Mouse (Mus musculus): ENCODE results near the gene Cpeb3. TPM values are rescaled to one million over a fixed set of nuclear protein-coding genes. Genes with fewer than 3 reads are reported as not detected.
"Not testable (repeated sequence)": the region's sequence is repeated elsewhere in the genome, so short reads cannot be mapped to it uniquely, and the experiment has no call there.

The Cpeb3 gene
- polyA plus RNA-seq, 1 experiment from 2014 or later: 3.1 TPM

DNA sequence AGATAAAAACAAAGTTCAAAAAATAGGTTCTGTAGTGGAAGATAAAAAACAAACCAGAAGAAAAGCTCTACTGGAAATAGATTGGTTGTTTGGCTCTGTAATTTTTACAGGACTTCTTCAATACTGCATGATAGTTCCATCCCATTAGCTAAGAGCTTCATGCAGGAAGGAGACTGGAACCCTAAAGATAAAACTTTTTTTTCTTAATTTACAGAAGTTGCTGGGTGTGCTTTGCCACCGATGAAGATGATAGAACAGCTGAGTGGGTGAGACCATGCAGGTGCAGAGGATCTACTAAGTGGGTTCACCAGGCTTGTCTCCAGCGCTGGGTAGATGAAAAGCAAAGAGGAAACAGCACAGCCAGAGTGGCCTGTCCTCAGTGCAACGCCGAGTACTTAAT lies 2.1 kb upstream of the Cpeb3 start:
- DNase-seq (ENCODE audit: low spot score): no peak
- H3K9me3 ChIP-seq (replicated peaks; ENCODE audit: control insufficient read depth, low read length): no peaks in the 10 kb centered on the region
- no peak overlapping the region for H3K9ac ChIP-seq (ENCODE audit: low read length)
- ATAC-seq: no peak
- H3K36me3 ChIP-seq (ENCODE audit: control insufficient read depth, insufficient read depth, low read length): peaks cover 34% of the 10 kb centered on the region
- H3K27me3 ChIP-seq (replicated peaks; ENCODE audit: control insufficient read depth, insufficient read depth, low read length): no peaks in the 10 kb centered on the region
- H3K27ac ChIP-seq (ENCODE audit: low read depth, low read length): no peak overlapping the region
- no peak overlapping the region for H3K4me2 ChIP-seq (ENCODE audit: low read length)
- no peak overlapping the region for H3K4me3 ChIP-seq (ENCODE audit: low read depth, low read length)
- H3K4me1 ChIP-seq (ENCODE audit: control insufficient read depth, insufficient read depth, low read length): peaks cover 14% of the 10 kb centered on the region
- WGBS: 98% methylated on average over 4 of the region's 4 CpGs

- no peak overlapping the region for H3K27ac ChIP-seq (ENCODE audit: low read depth, low read length)
- no peak overlapping the region for H3K9ac ChIP-seq (ENCODE audit: low read length)
- H3K4me1 ChIP-seq (ENCODE audit: control insufficient read depth, insufficient read depth, low read length): peaks cover 14% of the 10 kb centered on the region
- DNase-seq (ENCODE audit: low spot score) (peak; percentile 11), ATAC-seq (no peak)
- WGBS: 84% methylated on average over 8 of the region's 8 CpGs
- H3K4me3 ChIP-seq (ENCODE audit: low read depth, low read length): no peak overlapping the region
- H3K9me3 ChIP-seq (replicated peaks; ENCODE audit: control insufficient read depth, low read length): no peaks in the 10 kb centered on the region
- peak overlapping the region; percentile 83; the same call in 1 of the 2 replicates for H3K4me2 ChIP-seq (ENCODE audit: low read length)
- H3K36me3 ChIP-seq (ENCODE audit: control insufficient read depth, insufficient read depth, low read length): peaks cover 34% of the 10 kb centered on the region
- no peaks in the 10 kb centered on the region for H3K27me3 ChIP-seq (replicated peaks; ENCODE audit: control insufficient read depth, insufficient read depth, low read length)
Measured at GRCm38 (mm10) chr19:37209467-37210128, 1.2 kb upstream of the Cpeb3 start.

DNA sequence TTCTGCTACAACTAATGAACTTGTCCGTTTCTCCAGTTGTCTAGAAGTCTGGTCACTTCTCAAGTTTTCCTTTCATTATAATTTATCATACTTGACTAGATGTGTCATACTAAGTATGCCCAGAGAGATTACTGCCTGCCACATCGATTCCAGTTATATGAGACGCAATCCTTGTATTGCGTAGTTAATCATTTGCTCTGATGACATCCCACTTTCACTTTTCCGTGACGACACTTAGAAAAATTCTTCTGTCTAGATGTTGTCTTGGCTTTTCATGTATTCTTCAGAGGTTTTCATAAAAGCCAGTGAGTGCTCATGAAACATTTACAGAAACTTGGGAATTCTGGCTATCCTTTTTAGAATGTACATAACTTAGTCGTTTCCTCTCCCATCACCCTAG lies 585 bp upstream of the Cpeb3 start:
- no peak overlapping the region for H3K27ac ChIP-seq (ENCODE audit: low read depth, low read length)
- 87% methylated on average over 7 of the region's 7 CpGs for WGBS
- H3K4me2 ChIP-seq (ENCODE audit: low read length): peak overlapping the region; percentile 83
- H3K9me3 ChIP-seq (replicated peaks; ENCODE audit: control insufficient read depth, low read length): no peaks in the 10 kb centered on the region
- peak overlapping the region; percentile 99; the same call in 1 of the 2 replicates for H3K9ac ChIP-seq (ENCODE audit: low read length)
- H3K4me3 ChIP-seq (ENCODE audit: low read depth, low read length): peak overlapping the region; percentile 99
- ATAC-seq: no peak
- no peak for DNase-seq (ENCODE audit: low spot score)
- peaks cover 34% of the 10 kb centered on the region for H3K36me3 ChIP-seq (ENCODE audit: control insufficient read depth, insufficient read depth, low read length)
- H3K4me1 ChIP-seq (ENCODE audit: control insufficient read depth, insufficient read depth, low read length): peaks cover 14% of the 10 kb centered on the region
- no peaks in the 10 kb centered on the region for H3K27me3 ChIP-seq (replicated peaks; ENCODE audit: control insufficient read depth, insufficient read depth, low read length)

GRCm38 (mm10) chr19:37207303-37208175 lies 862 bp downstream of the Cpeb3 start, which contains the start of gene March5:
TSS of gene March5 (plus strand) at chr19:37207543.
- H3K4me2 ChIP-seq (ENCODE audit: low read length): peak within 1 kb of the TSS; percentile 83
- H3K9ac ChIP-seq (ENCODE audit: low read length): peak within 1 kb of the TSS; percentile 99
- H3K36me3 ChIP-seq (ENCODE audit: control insufficient read depth, insufficient read depth, low read length): peaks cover 24% of the 10 kb centered on the region
- H3K27me3 ChIP-seq (replicated peaks; ENCODE audit: control insufficient read depth, insufficient read depth, low read length): no peaks in the 10 kb centered on the region
- H3K4me1 ChIP-seq (ENCODE audit: control insufficient read depth, insufficient read depth, low read length): peaks cover 14% of the 10 kb centered on the region
- peak within 1 kb of the TSS; percentile 81 for H3K27ac ChIP-seq (ENCODE audit: low read depth, low read length)
- under 1% methylated on average over 61 of the region's 94 CpGs for WGBS
- DNase-seq (ENCODE audit: low spot score) (peak; percentile 91), ATAC-seq (peak; percentile 99)
- peak within 1 kb of the TSS; percentile 99 for H3K4me3 ChIP-seq (ENCODE audit: low read depth, low read length)
- no peaks in the 10 kb centered on the region for H3K9me3 ChIP-seq (replicated peaks; ENCODE audit: control insufficient read depth, low read length)

DNA sequence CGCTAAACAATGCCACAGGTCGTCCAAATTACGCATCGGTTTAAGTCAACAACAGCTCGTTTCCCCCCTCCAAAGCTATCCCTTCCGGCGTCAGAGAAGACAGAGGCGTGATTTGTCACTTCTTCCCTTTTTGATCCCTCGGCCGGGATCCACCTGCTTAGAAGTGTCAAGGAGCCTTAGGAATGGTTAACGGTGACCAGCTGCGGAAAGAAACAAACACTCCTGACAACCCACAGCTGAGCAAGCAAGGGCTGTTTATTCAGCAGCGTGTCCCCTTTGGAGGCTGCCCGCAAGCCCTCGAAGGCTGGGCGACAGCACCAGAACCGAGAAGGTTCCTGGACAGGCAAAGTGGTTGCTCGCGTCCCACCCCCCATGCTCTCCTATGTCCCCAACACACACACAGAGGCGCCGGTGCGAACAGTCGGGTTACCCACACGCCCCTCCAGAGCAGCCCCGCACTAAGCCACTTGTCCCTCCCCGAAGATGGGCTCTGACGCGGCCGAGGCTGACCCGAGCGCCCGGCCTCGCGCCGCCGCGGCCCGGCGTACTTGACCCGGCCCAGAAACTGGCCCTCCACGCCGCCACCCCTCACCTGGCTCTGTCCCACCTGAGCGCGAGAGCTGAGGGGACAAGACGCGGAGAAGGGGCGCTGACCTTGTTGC lies 1.6 kb downstream of the Cpeb3 start:
- Histone ChIP-seq H3K4me3 (ENCODE audit: low read depth, low read length) (peak overlapping the region; percentile 99), H3K27me3 (replicated peaks; ENCODE audit: control insufficient read depth, insufficient read depth, low read length) (no peaks in the 10 kb centered on the region), H3K4me1 (ENCODE audit: control insufficient read depth, insufficient read depth, low read length) (peaks cover 14% of the 10 kb centered on the region), H3K4me2 (ENCODE audit: low read length) (peak overlapping the region; percentile 83), H3K9me3 (replicated peaks; ENCODE audit: control insufficient read depth, low read length) (no peaks in the 10 kb centered on the region), H3K9ac (ENCODE audit: low read length) (peak overlapping the region; percentile 99), H3K27ac (ENCODE audit: low read depth, low read length) (peak overlapping the region; percentile 27; the same call in 1 of the 2 replicates), H3K36me3 (ENCODE audit: control insufficient read depth, insufficient read depth, low read length) (peaks cover 16% of the 10 kb centered on the region)
- ATAC-seq (peak; percentile 78), DNase-seq (ENCODE audit: low spot score) (peak; percentile 45)
- WGBS: under 1% methylated on average over 45 of the region's 47 CpGs

GRCm38 (mm10) chr19:37205155-37205554 lies 3.2 kb downstream of the Cpeb3 start:
- ATAC-seq; H3K36me3 ChIP-seq (ENCODE audit: control insufficient read depth, insufficient read depth, low read length); H3K27ac ChIP-seq (ENCODE audit: low read depth, low read length); H3K9ac ChIP-seq (ENCODE audit: low read length); H3K27me3 ChIP-seq (replicated peaks; ENCODE audit: control insufficient read depth, insufficient read depth, low read length); DNase-seq (ENCODE audit: low spot score); H3K4me3 ChIP-seq (ENCODE audit: low read depth, low read length); H3K9me3 ChIP-seq (replicated peaks; ENCODE audit: control insufficient read depth, low read length); H3K4me2 ChIP-seq (ENCODE audit: low read length): not testable (repeated sequence)
- H3K4me1 ChIP-seq (ENCODE audit: control insufficient read depth, insufficient read depth, low read length): peaks cover 14% of the 10 kb centered on the region

- Histone ChIP-seq H3K9ac (ENCODE audit: low read length) (no peak overlapping the region), H3K27me3 (replicated peaks; ENCODE audit: control insufficient read depth, insufficient read depth, low read length) (no peaks in the 10 kb centered on the region), H3K4me2 (ENCODE audit: low read length) (no peak overlapping the region), H3K4me3 (ENCODE audit: low read depth, low read length) (no peak overlapping the region), H3K4me1 (ENCODE audit: control insufficient read depth, insufficient read depth, low read length) (peaks cover under 1% of the 10 kb centered on the region; the same call in 1 of the 2 replicates), H3K9me3 (replicated peaks; ENCODE audit: control insufficient read depth, low read length) (no peaks in the 10 kb centered on the region), H3K36me3 (ENCODE audit: control insufficient read depth, insufficient read depth, low read length) (no peaks in the 10 kb centered on the region), H3K27ac (ENCODE audit: low read depth, low read length) (no peak overlapping the region)
- DNase-seq (ENCODE audit: low spot score) (no peak), ATAC-seq (no peak)
- whole genome bisulfite sequencing: 94% methylated on average over 1 of the region's 1 CpGs
Measured at GRCm38 (mm10) chr19:37203371-37203770, 5.0 kb downstream of the Cpeb3 start.

DNA sequence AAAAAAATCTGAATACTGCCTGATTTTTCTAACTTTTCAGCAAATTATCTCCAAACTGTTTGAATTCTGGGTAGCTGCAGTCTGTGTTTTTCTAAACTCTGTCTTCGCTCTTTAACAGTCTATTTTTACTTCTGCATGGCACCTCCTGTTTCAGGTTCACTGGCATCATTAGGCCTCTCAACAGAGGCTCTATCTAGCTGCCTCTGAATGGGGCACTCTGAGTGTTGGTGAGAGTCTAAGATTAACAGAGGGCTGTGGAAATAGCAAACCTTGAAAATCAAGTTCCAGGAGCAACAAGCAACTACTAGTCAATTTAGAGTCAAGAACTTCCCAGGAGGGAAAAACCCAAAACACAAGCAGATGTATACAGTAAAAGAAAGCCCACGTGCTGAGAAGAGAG lies 8.5 kb downstream of the Cpeb3 start:
- Histone ChIP-seq H3K9ac (ENCODE audit: low read length) (no peak overlapping the region), H3K4me3 (ENCODE audit: low read depth, low read length) (no peak overlapping the region), H3K9me3 (replicated peaks; ENCODE audit: control insufficient read depth, low read length) (no peaks in the 10 kb centered on the region), H3K4me1 (ENCODE audit: control insufficient read depth, insufficient read depth, low read length) (no peaks in the 10 kb centered on the region), H3K27ac (ENCODE audit: low read depth, low read length) (no peak overlapping the region), H3K27me3 (replicated peaks; ENCODE audit: control insufficient read depth, insufficient read depth, low read length) (no peaks in the 10 kb centered on the region), H3K4me2 (ENCODE audit: low read length) (no peak overlapping the region), H3K36me3 (ENCODE audit: control insufficient read depth, insufficient read depth, low read length) (no peaks in the 10 kb centered on the region)
- DNase-seq (ENCODE audit: low spot score): no peak
- no peak for ATAC-seq
- WGBS: 84% methylated on average over 2 of the region's 2 CpGs

All from forebrain, embryonic 14.5 days (tissue).